Mouse (Mus musculus): ENCODE results near the gene Auh. TPM values are rescaled to one million over a fixed set of nuclear protein-coding genes. Genes with fewer than 3 reads are reported as not detected.

Gene Auh
- polyA plus RNA-seq, 1 experiment = 6.8 TPM

- no peak overlapping the region for H3K4me3 ChIP-seq (replicated peaks)
- no peak for TF ChIP-seq TAL1 (IDR thresholded peaks at IDR 0.05; ENCODE audit: low read length)
- TF ChIP-seq GATA1 (IDR thresholded peaks at IDR 0.05; ENCODE audit: low read length) = no peak
- H3K4me1 ChIP-seq (ENCODE audit: control insufficient read depth) = no peaks in the 10 kb centered on the region
- H3K36me3 ChIP-seq (ENCODE audit: control insufficient read depth) = peaks cover 33% of the 10 kb centered on the region
- no peaks in the 10 kb centered on the region for H3K27me3 ChIP-seq (ENCODE audit: control insufficient read depth)
- no peaks in the 10 kb centered on the region for H3K9me3 ChIP-seq (ENCODE audit: control insufficient read depth, low read length)
Observed at GRCm38 (mm10) chr13:52914591-52915110, 14.8 kb downstream of the Auh start.

GRCm38 (mm10) chr13:52913926-52914325 is 15.6 kb downstream of the Auh start:
- H3K36me3 ChIP-seq (ENCODE audit: control insufficient read depth) = peaks cover 35% of the 10 kb centered on the region
- H3K4me3 ChIP-seq (replicated peaks) = no peak overlapping the region
- no peaks in the 10 kb centered on the region for H3K27me3 ChIP-seq (ENCODE audit: control insufficient read depth)
- no peaks in the 10 kb centered on the region for H3K9me3 ChIP-seq (ENCODE audit: control insufficient read depth, low read length)
- no peaks in the 10 kb centered on the region for H3K4me1 ChIP-seq (ENCODE audit: control insufficient read depth)
- TF ChIP-seq TAL1 (IDR thresholded peaks at IDR 0.05; ENCODE audit: low read length) (no peak), GATA1 (IDR thresholded peaks at IDR 0.05; ENCODE audit: low read length) (no peak)

GRCm38 (mm10) chr13:52912495-52912894 is 17.0 kb downstream of the Auh start:
- peaks cover 39% of the 10 kb centered on the region for H3K36me3 ChIP-seq (ENCODE audit: control insufficient read depth)
- H3K4me1 ChIP-seq (ENCODE audit: control insufficient read depth) = no peaks in the 10 kb centered on the region
- H3K4me3 ChIP-seq (replicated peaks) = no peak overlapping the region
- H3K9me3 ChIP-seq (ENCODE audit: control insufficient read depth, low read length) = no peaks in the 10 kb centered on the region
- TF ChIP-seq GATA1 (IDR thresholded peaks at IDR 0.05; ENCODE audit: low read length) (no peak), TAL1 (IDR thresholded peaks at IDR 0.05; ENCODE audit: low read length) (no peak)
- no peaks in the 10 kb centered on the region for H3K27me3 ChIP-seq (ENCODE audit: control insufficient read depth)

- TF ChIP-seq GATA1 (IDR thresholded peaks at IDR 0.05; ENCODE audit: low read length) = no peak
- TF ChIP-seq TAL1 (IDR thresholded peaks at IDR 0.05; ENCODE audit: low read length) = no peak
- Histone ChIP-seq H3K4me1 (ENCODE audit: control insufficient read depth) (no peaks in the 10 kb centered on the region), H3K27me3 (ENCODE audit: control insufficient read depth) (no peaks in the 10 kb centered on the region), H3K36me3 (ENCODE audit: control insufficient read depth) (peaks cover 43% of the 10 kb centered on the region), H3K4me3 (replicated peaks) (no peak overlapping the region), H3K9me3 (ENCODE audit: control insufficient read depth, low read length) (peaks cover 2% of the 10 kb centered on the region; the same call in 1 of the 2 replicates)
Observed at GRCm38 (mm10) chr13:52911259-52911658, 18.2 kb downstream of the Auh start.

GRCm38 (mm10) chr13:52906296-52906695 is 23.2 kb downstream of the Auh start:
- TF ChIP-seq GATA1 (IDR thresholded peaks at IDR 0.05; ENCODE audit: low read length) (no peak), TAL1 (IDR thresholded peaks at IDR 0.05; ENCODE audit: low read length) (no peak)
- H3K27me3 ChIP-seq (ENCODE audit: control insufficient read depth) = no peaks in the 10 kb centered on the region
- peaks cover 31% of the 10 kb centered on the region for H3K36me3 ChIP-seq (ENCODE audit: control insufficient read depth)
- peaks cover 2% of the 10 kb centered on the region; the same call in 1 of the 2 replicates for H3K9me3 ChIP-seq (ENCODE audit: control insufficient read depth, low read length)
- no peak overlapping the region for H3K4me3 ChIP-seq (replicated peaks)
- H3K4me1 ChIP-seq (ENCODE audit: control insufficient read depth) = no peaks in the 10 kb centered on the region; the same call in 1 of the 2 replicates

- H3K27me3 ChIP-seq (ENCODE audit: control insufficient read depth) = no peaks in the 10 kb centered on the region
- H3K36me3 ChIP-seq (ENCODE audit: control insufficient read depth) = peaks cover 28% of the 10 kb centered on the region
- no peaks in the 10 kb centered on the region; the same call in 1 of the 2 replicates for H3K4me1 ChIP-seq (ENCODE audit: control insufficient read depth)
- TF ChIP-seq TAL1 (IDR thresholded peaks at IDR 0.05; ENCODE audit: low read length) = no peak
- TF ChIP-seq GATA1 (IDR thresholded peaks at IDR 0.05; ENCODE audit: low read length) = no peak
- peaks cover 2% of the 10 kb centered on the region; the same call in 1 of the 2 replicates for H3K9me3 ChIP-seq (ENCODE audit: control insufficient read depth, low read length)
- H3K4me3 ChIP-seq (replicated peaks) = no peak overlapping the region
Observed at GRCm38 (mm10) chr13:52904175-52904574, 25.3 kb downstream of the Auh start.

- Histone ChIP-seq H3K4me1 (ENCODE audit: control insufficient read depth) (no peaks in the 10 kb centered on the region; the same call in 1 of the 2 replicates), H3K36me3 (ENCODE audit: control insufficient read depth) (peaks cover 25% of the 10 kb centered on the region), H3K9me3 (ENCODE audit: control insufficient read depth, low read length) (peaks cover 2% of the 10 kb centered on the region; the same call in 1 of the 2 replicates), H3K4me3 (replicated peaks) (no peak overlapping the region), H3K27me3 (ENCODE audit: control insufficient read depth) (no peaks in the 10 kb centered on the region)
- TF ChIP-seq TAL1 (IDR thresholded peaks at IDR 0.05; ENCODE audit: low read length) = no peak
- TF ChIP-seq GATA1 (IDR thresholded peaks at IDR 0.05; ENCODE audit: low read length) = no peak
Observed at GRCm38 (mm10) chr13:52903767-52904166, 25.7 kb downstream of the Auh start.

GRCm38 (mm10) chr13:52902517-52902916 is 27.0 kb downstream of the Auh start:
- H3K27me3 ChIP-seq (ENCODE audit: control insufficient read depth) = no peaks in the 10 kb centered on the region
- no peak overlapping the region for H3K4me3 ChIP-seq (replicated peaks)
- no peaks in the 10 kb centered on the region; the same call in 1 of the 2 replicates for H3K4me1 ChIP-seq (ENCODE audit: control insufficient read depth)
- peaks cover 20% of the 10 kb centered on the region for H3K36me3 ChIP-seq (ENCODE audit: control insufficient read depth)
- TF ChIP-seq GATA1 (IDR thresholded peaks at IDR 0.05; ENCODE audit: low read length) (no peak), TAL1 (IDR thresholded peaks at IDR 0.05; ENCODE audit: low read length) (no peak)
- H3K9me3 ChIP-seq (ENCODE audit: control insufficient read depth, low read length) = peaks cover 2% of the 10 kb centered on the region; the same call in 1 of the 2 replicates

- no peak for TF ChIP-seq TAL1 (IDR thresholded peaks at IDR 0.05; ENCODE audit: low read length)
- TF ChIP-seq GATA1 (IDR thresholded peaks at IDR 0.05; ENCODE audit: low read length) = no peak
- H3K9me3 ChIP-seq (ENCODE audit: control insufficient read depth, low read length) = no peaks in the 10 kb centered on the region
- H3K27me3 ChIP-seq (ENCODE audit: control insufficient read depth) = no peaks in the 10 kb centered on the region
- H3K4me1 ChIP-seq (ENCODE audit: control insufficient read depth) = no peaks in the 10 kb centered on the region
- H3K36me3 ChIP-seq (ENCODE audit: control insufficient read depth) = peaks cover 22% of the 10 kb centered on the region
- no peak overlapping the region for H3K4me3 ChIP-seq (replicated peaks)
Observed at GRCm38 (mm10) chr13:52899664-52900063, 29.8 kb downstream of the Auh start.

- peaks cover 22% of the 10 kb centered on the region for H3K36me3 ChIP-seq (ENCODE audit: control insufficient read depth)
- H3K27me3 ChIP-seq (ENCODE audit: control insufficient read depth) = no peaks in the 10 kb centered on the region
- no peaks in the 10 kb centered on the region for H3K4me1 ChIP-seq (ENCODE audit: control insufficient read depth)
- no peaks in the 10 kb centered on the region for H3K9me3 ChIP-seq (ENCODE audit: control insufficient read depth, low read length)
- no peak for TF ChIP-seq GATA1 (IDR thresholded peaks at IDR 0.05; ENCODE audit: low read length)
- TF ChIP-seq TAL1 (IDR thresholded peaks at IDR 0.05; ENCODE audit: low read length) = no peak
- H3K4me3 ChIP-seq (replicated peaks) = no peak overlapping the region
Observed at GRCm38 (mm10) chr13:52897806-52898205, 31.7 kb downstream of the Auh start.
